ENCODE assay signal across 9 mouse cellular contexts in genomic region chr7:34265876-34266346, GRCm38 (mm10). TPM values are rescaled to one million over a fixed set of nuclear protein-coding genes. Genes with fewer than 3 reads are reported as not detected.
DNase-seq lines count a peak whose midpoint lies in the region; ATAC-seq lines count a peak whose summit lies in the region.
"Had no signal": no experiment of that assay in that cellular context is flagged by ENCODE, and none has a peak within 500 bp of the region (broad histone marks: within the 10 kb centered on the region; RNA-seq: fewer than 3 reads in every experiment).

No protein-coding gene starts in this region.

- peak; percentile 68 for DNase-seq in adrenal gland, adult 8-10 months
- peak; percentile 33 for DNase-seq in embryo, embryonic 11 days
- DNase-seq in layer of hippocampus, adult 11-12 months (ENCODE audit: low spot score): peak; percentile 90
- peak; percentile 28 for DNase-seq in right cerebral cortex, postnatal 25 days
- no peak for DNase-seq in midbrain, embryonic 10.5 days (ENCODE audit: low spot score)

- H3K27ac ChIP-seq in heart, embryonic 13.5 days (replicated peaks): peak overlapping the region; percentile 70
- H3K27ac ChIP-seq in lung, embryonic 16.5 days (ENCODE audit: low read length): peak overlapping the region; percentile 42
- no peak overlapping the region for H3K27ac ChIP-seq in midbrain, embryonic 10.5 days (replicated peaks)
- H3K27ac ChIP-seq: hindbrain, embryonic 15.5 days had no signal

- no peaks in the 10 kb centered on the region for H3K9me3 ChIP-seq in heart, embryonic 13.5 days
- no peaks in the 10 kb centered on the region for H3K9me3 ChIP-seq in lung, embryonic 16.5 days (ENCODE audit: control insufficient read depth, low read length)
- H3K9me3 ChIP-seq in midbrain, embryonic 10.5 days (replicated peaks): no peaks in the 10 kb centered on the region
- H3K9me3 ChIP-seq: hindbrain, embryonic 15.5 days had no signal

- H3K4me3 ChIP-seq in heart, embryonic 13.5 days: no peak overlapping the region
- no peak overlapping the region for H3K4me3 ChIP-seq in lung, embryonic 16.5 days (ENCODE audit: low read length)
- H3K4me3 ChIP-seq in midbrain, embryonic 10.5 days: no peak overlapping the region
- H3K4me3 ChIP-seq: hindbrain, embryonic 15.5 days had no signal

- H3K36me3 ChIP-seq in heart, embryonic 13.5 days: peaks cover 28% of the 10 kb centered on the region
- H3K36me3 ChIP-seq in lung, embryonic 16.5 days (ENCODE audit: control insufficient read depth, insufficient read depth, low read length): peaks cover 4% of the 10 kb centered on the region; the same call in 1 of the 2 replicates
- H3K36me3 ChIP-seq in midbrain, embryonic 10.5 days: peaks cover 24% of the 10 kb centered on the region

- peak; percentile 75 for ATAC-seq in CD4-positive, CD25-positive, alpha-beta regulatory T cell, adult 4 months
- no peak for ATAC-seq in heart, embryonic 13.5 days (ENCODE audit: extremely low read depth, insufficient number of reproducible peaks, low FRiP score, low TSS enrichment)
- ATAC-seq in lung, embryonic 16.5 days (ENCODE audit: low read depth): peak; percentile 73

- peak overlapping the region; percentile 26; the same call in 1 of the 2 replicates for H3K4me2 ChIP-seq in heart, embryonic 13.5 days
- H3K4me2 ChIP-seq in lung, embryonic 16.5 days (ENCODE audit: low read depth, low read length): no peak overlapping the region
- H3K4me2 ChIP-seq: hindbrain, embryonic 15.5 days had no signal

- H3K4me1 ChIP-seq in heart, embryonic 13.5 days: peaks cover 54% of the 10 kb centered on the region
- H3K4me1 ChIP-seq in lung, embryonic 16.5 days (replicated peaks; ENCODE audit: control insufficient read depth, insufficient read depth, low read length): peaks cover 14% of the 10 kb centered on the region
- no peaks in the 10 kb centered on the region for H3K4me1 ChIP-seq in midbrain, embryonic 10.5 days

- WGBS in heart, embryonic 13.5 days: 34% methylated on average over 5 of the region's 5 CpGs
- 45% methylated on average over 5 of the region's 5 CpGs for WGBS in lung, embryonic 16.5 days
- 73% methylated on average over 5 of the region's 5 CpGs for WGBS in midbrain, embryonic 10.5 days

- H3K9ac ChIP-seq in heart, embryonic 13.5 days: peak overlapping the region; percentile 45
- H3K9ac ChIP-seq in lung, embryonic 16.5 days (ENCODE audit: low read length): 0 out of 2 replicates have a peak overlapping the region, but pooled peaks have one; percentile 32
- H3K9ac ChIP-seq: hindbrain, embryonic 15.5 days had no signal

- no peaks in the 10 kb centered on the region for H3K27me3 ChIP-seq in heart, embryonic 13.5 days (replicated peaks)
- no peaks in the 10 kb centered on the region for H3K27me3 ChIP-seq in lung, embryonic 16.5 days (ENCODE audit: control insufficient read depth, insufficient read depth, low read depth, low read length)
- no peaks in the 10 kb centered on the region for H3K27me3 ChIP-seq in midbrain, embryonic 10.5 days (ENCODE audit: low read depth, poor library complexity, severe bottlenecking)
- H3K27me3 ChIP-seq: hindbrain, embryonic 15.5 days had no signal

RNA-seq across cellular contexts. Expression of gene Gm6096, which starts 15.1 kb away (rescaled TPM):
- polyA plus RNA-seq in CD4-positive, CD25-positive, alpha-beta regulatory T cell, adult 4 months (2017; shearing (Covaris generic)): 1 to 10 TPM in 1 of 2 experiments, not detected in 1; 1.6 TPM
- not detected for total RNA-seq in adrenal gland, adult 8-10 months (2022)
- polyA plus RNA-seq in heart, embryonic 13.5 days (2015; fragmentation: Nextera tagmentation; extraction: Ambion mirVana): 0.37 TPM in 1 of 2 replicates, not detected in the other
- polyA plus RNA-seq in lung, embryonic 16.5 days (2015; fragmentation: Nextera tagmentation; extraction: Ambion mirVana): not detected in 2 replicates
- not detected in 2 replicates for polyA plus RNA-seq in midbrain, embryonic 10.5 days (2016; fragmentation: Nextera tagmentation; extraction: Ambion mirVana)
- polyA plus RNA-seq: hindbrain, embryonic 15.5 days had no signal

RNA-seq across cellular contexts. Expression of gene Gpi1, which starts 35.8 kb away (rescaled TPM):
- 100 to 1,000 TPM; 458 to 463 TPM for polyA plus RNA-seq in CD4-positive, CD25-positive, alpha-beta regulatory T cell, adult 4 months (2017; shearing (Covaris generic))
- total RNA-seq in adrenal gland, adult 8-10 months (2022): 100 to 1,000 TPM; 226 to 338 (median 277) TPM
- 702 and 751 TPM in 2 replicates for polyA plus RNA-seq in heart, embryonic 13.5 days (2015; fragmentation: Nextera tagmentation; extraction: Ambion mirVana)
- polyA plus RNA-seq in lung, embryonic 16.5 days (2015; fragmentation: Nextera tagmentation; extraction: Ambion mirVana): 252 and 256 TPM in 2 replicates
- polyA plus RNA-seq in midbrain, embryonic 10.5 days (2016; fragmentation: Nextera tagmentation; extraction: Ambion mirVana): 324 and 395 TPM in 2 replicates

RNA-seq across cellular contexts. Expression of gene 4931406P16Rik, which starts 47.4 kb away (rescaled TPM):
- 10 to 100 TPM; 22.7 to 30.8 TPM for polyA plus RNA-seq in CD4-positive, CD25-positive, alpha-beta regulatory T cell, adult 4 months (2017; shearing (Covaris generic))
- total RNA-seq in adrenal gland, adult 8-10 months (2022): 10 to 100 TPM; 48.5 to 74.7 (median 62.8) TPM
- 28.4 and 28.7 TPM in 2 replicates for polyA plus RNA-seq in heart, embryonic 13.5 days (2015; fragmentation: Nextera tagmentation; extraction: Ambion mirVana)
- polyA plus RNA-seq in lung, embryonic 16.5 days (2015; fragmentation: Nextera tagmentation; extraction: Ambion mirVana): 57.6 and 63.8 TPM in 2 replicates
- 26.6 and 28.8 TPM in 2 replicates for polyA plus RNA-seq in midbrain, embryonic 10.5 days (2016; fragmentation: Nextera tagmentation; extraction: Ambion mirVana)
